Mouse (Mus musculus) splenic B cell, adult 2 months (primary cell): ENCODE measurements around the gene Tgm2.

Experiments used
- DNase-seq: peaks from one replicate; pipeline ENCODE4 v3.0.0-alpha.2; 2011; ENCODE audit warnings: low read depth, low spot score
- H3K27me3 ChIP-seq: 2 replicates; pipeline ENCODE4 v1.6.1; 2012; ENCODE audit warnings: mild to moderate bottlenecking, low read length, moderate library complexity, mixed read lengths; ENCODE audit not compliant: control insufficient read depth, poor library complexity, insufficient read depth, severe bottlenecking
- H3K36me3 ChIP-seq: 2 replicates; pipeline ENCODE4 v1.6.1; 2012; ENCODE audit warnings: mild to moderate bottlenecking, low read length, moderate library complexity, mixed read lengths; ENCODE audit not compliant: control insufficient read depth, poor library complexity, insufficient read depth, severe bottlenecking

The Tgm2 gene

GRCm38 (mm10) chr2:158097071-158097470 lies 49.2 kb downstream of the Tgm2 start:
- DNase-seq: no peak
- Histone ChIP-seq H3K36me3 (no peaks in the 10 kb centered on the region), H3K27me3 (no peaks in the 10 kb centered on the region)

GRCm38 (mm10) chr2:158094846-158095245 lies 51.4 kb downstream of the Tgm2 start:
- DNase-seq: no peak
- no peaks in the 10 kb centered on the region for H3K27me3 ChIP-seq

GRCm38 (mm10) chr2:158094300-158094699 lies 51.9 kb downstream of the Tgm2 start:
- Histone ChIP-seq H3K27me3 (no peaks in the 10 kb centered on the region), H3K36me3 (no peaks in the 10 kb centered on the region)
- no peak for DNase-seq

More at GRCm38 (mm10) chr2:158094846-158095245, 51.4 kb downstream of the Tgm2 start:
- no peaks in the 10 kb centered on the region for H3K36me3 ChIP-seq

- Histone ChIP-seq H3K27me3 (no peaks in the 10 kb centered on the region), H3K36me3 (no peaks in the 10 kb centered on the region)
- no peak for DNase-seq
These were observed 52.9 kb downstream of the Tgm2 start for GRCm38 (mm10) chr2:158093345-158093744.

- DNase-seq: no peak
- Histone ChIP-seq H3K27me3 (no peaks in the 10 kb centered on the region), H3K36me3 (no peaks in the 10 kb centered on the region)
These were observed 56.1 kb downstream of the Tgm2 start for GRCm38 (mm10) chr2:158090096-158090495.

- H3K27me3 ChIP-seq: no peaks in the 10 kb centered on the region
- no peaks in the 10 kb centered on the region for H3K36me3 ChIP-seq
- DNase-seq: no peak
These were observed 61.8 kb downstream of the Tgm2 start for GRCm38 (mm10) chr2:158084486-158084885.

GRCm38 (mm10) chr2:158080622-158081241 lies 65.5 kb downstream of the Tgm2 start:
- Histone ChIP-seq H3K36me3 (peaks cover 2% of the 10 kb centered on the region), H3K27me3 (no peaks in the 10 kb centered on the region)
- no peak for DNase-seq

- DNase-seq: no peak
- no peaks in the 10 kb centered on the region for H3K27me3 ChIP-seq
- H3K36me3 ChIP-seq: peaks cover 4% of the 10 kb centered on the region
These were observed 66.3 kb downstream of the Tgm2 start for GRCm38 (mm10) chr2:158079843-158080395.

GRCm38 (mm10) chr2:158078971-158079370 lies 67.3 kb downstream of the Tgm2 start:
- peaks cover 4% of the 10 kb centered on the region for H3K36me3 ChIP-seq
- DNase-seq: no peak
- H3K27me3 ChIP-seq: no peaks in the 10 kb centered on the region

GRCm38 (mm10) chr2:158077981-158078380 lies 68.3 kb downstream of the Tgm2 start:
- no peaks in the 10 kb centered on the region for H3K27me3 ChIP-seq
- peaks cover 4% of the 10 kb centered on the region for H3K36me3 ChIP-seq
- no peak for DNase-seq

GRCm38 (mm10) chr2:158076690-158077089 lies 69.5 kb downstream of the Tgm2 start:
- no peaks in the 10 kb centered on the region for H3K27me3 ChIP-seq
- DNase-seq: no peak
- H3K36me3 ChIP-seq: peaks cover 4% of the 10 kb centered on the region

- H3K27me3 ChIP-seq: no peaks in the 10 kb centered on the region
- H3K36me3 ChIP-seq: peaks cover 9% of the 10 kb centered on the region
- no peak for DNase-seq
These were observed 71.4 kb downstream of the Tgm2 start for GRCm38 (mm10) chr2:158074835-158075234.

GRCm38 (mm10) chr2:158071633-158071995 lies 74.6 kb downstream of the Tgm2 start:
- no peak for DNase-seq
- Histone ChIP-seq H3K36me3 (peaks cover 7% of the 10 kb centered on the region), H3K27me3 (no peaks in the 10 kb centered on the region)

- no peak for DNase-seq
- H3K27me3 ChIP-seq: no peaks in the 10 kb centered on the region
- peaks cover 7% of the 10 kb centered on the region for H3K36me3 ChIP-seq
These were observed 75.2 kb downstream of the Tgm2 start for GRCm38 (mm10) chr2:158070885-158071632.

GRCm38 (mm10) chr2:158068444-158068971 lies 77.7 kb downstream of the Tgm2 start:
- Histone ChIP-seq H3K27me3 (no peaks in the 10 kb centered on the region), H3K36me3 (peaks cover 5% of the 10 kb centered on the region)
- no peak for DNase-seq
